Mouse (Mus musculus) cerebellum, adult 11-12 months (tissue): Measurements from ENCODE around the gene Gm45799.

Source experiments
- DNase-seq: peaks from one replicate; pipeline ENCODE4 v3.0.0; 2022

The Gm45799 gene

DNA sequence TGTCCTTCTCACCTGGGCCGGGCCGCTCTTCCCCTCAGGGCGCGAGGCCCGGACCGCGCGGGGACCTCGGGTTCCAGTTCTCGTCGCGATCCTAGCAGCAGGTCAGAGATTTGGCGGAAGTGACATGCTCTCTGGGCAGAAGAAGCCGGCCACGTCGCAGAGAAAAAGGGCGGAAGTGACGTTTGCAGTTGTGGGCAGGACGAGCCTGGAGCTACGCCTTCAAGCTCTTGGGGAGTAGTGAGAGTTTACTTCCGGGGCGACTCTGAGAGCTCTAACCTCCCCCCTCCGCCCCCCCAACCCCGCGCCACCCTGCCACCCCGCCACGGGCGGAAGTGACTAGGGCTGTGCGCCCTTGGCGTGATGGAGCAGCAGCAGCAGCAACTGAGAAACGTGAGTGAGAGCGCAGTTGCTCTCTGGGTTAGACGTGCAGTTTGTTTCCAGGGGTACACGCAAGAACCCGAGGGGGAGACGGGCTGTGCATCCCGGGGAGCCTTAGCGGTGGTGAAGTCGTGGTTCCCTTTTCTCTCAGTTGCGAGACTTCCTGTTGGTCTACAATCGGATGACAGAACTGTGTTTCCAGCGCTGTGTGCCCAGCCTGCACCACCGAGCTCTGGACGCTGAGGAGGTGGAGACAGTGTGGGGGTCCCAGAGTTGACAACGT lies at the start of gene Gm45799, which contains the start of gene Arfip2:
Gene Gm45799, plus strand, starts transcription at position 320 of the 661 bp plus-strand sequence.
Gene Arfip2, minus strand, starts transcription at position 184 of the 661 bp plus-strand sequence.
- DNase-seq: peak; percentile 98

DNA sequence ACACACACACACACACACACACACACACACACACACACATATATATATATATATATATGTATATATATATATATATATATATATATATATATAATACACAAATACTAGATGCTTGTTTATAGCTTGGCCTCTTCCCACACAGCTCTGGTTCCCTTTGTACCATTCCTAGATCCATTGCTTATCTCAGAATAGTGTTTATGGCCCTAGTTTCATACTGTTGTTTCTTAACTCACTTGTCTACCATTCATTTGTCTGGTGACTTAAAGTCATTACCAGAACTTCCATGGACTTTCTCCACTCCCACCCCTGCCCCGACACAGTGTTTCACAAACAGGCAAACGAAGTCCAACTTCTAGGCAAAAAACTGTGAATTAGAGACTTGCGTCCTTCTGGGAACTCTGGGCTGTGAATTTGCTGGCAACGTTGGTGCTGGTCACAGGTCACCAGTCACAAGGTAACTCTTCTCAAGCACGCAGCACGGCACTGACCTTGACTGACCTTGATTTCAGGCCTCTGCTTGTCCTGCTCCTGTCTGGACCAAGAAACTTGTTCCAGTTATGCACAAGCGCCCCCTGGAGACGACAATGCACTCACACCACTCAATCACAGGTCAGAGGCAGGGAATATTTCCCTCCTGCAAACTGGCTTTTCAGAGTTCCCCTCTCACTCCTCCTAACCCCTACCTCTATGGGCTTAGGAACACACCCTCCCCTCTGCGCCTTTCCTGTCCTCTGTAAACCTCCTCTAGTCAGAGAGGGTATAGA lies 37.3 kb upstream of the Gm45799 start:
- peak; percentile 69 for DNase-seq

DNA sequence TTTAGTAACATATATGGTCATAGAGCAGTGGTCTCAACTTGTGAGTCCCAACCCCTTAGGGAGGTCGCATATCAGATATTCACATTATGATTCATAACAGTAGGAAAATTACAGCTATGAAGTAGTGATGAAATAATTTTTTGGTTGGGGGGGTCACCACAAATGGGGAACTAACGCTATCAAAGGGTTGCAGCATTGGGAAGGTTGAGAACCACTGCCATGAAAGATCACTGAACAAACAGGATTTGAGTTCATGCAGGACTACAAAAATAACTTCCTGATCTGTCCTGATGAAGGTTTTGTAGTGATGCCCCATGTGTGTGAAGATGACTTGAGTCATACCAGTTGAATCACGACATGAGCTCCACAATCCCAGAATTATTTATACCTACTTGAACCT lies 31.9 kb upstream of the Gm45799 start:
- no peak for DNase-seq

DNA sequence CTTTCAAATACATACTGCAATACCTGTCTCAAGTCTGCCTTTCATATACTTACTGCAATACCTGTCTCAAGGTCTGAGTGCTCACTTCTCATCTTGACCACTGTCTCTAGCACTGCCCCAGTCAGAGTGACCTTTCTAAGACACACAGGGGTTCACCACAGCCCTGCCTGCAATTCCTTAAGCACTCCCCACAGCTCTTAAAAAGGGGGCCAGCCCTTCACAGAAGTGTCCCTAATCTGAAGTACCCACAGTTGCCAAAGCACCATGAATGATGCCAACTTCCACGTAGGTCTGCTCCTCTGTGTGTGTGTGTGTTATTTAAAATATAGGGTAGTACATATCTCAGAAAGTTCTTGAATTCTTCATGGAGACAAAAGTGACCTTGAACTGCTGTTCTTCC lies 28.6 kb upstream of the Gm45799 start:
- DNase-seq: no peak

DNA sequence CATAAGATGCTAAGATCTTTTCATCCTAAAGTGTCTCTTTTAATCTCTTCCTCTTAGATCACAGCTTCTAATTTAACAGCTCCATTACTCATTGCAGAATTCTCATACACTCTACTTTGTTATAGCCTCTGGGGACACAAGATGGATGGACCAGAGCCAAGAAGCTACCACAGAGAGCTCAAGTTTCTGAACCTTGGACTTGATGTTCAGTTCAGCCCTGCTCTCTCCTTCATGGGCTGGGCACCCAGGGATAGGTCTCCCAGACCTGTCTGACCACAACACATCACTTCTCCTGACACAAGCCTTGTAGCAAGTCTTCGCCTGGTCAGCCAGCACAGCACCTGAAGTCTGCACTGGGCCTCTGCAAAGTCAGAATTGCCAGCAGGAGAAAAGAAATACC lies 26.0 kb upstream of the Gm45799 start:
- DNase-seq: no peak

DNA sequence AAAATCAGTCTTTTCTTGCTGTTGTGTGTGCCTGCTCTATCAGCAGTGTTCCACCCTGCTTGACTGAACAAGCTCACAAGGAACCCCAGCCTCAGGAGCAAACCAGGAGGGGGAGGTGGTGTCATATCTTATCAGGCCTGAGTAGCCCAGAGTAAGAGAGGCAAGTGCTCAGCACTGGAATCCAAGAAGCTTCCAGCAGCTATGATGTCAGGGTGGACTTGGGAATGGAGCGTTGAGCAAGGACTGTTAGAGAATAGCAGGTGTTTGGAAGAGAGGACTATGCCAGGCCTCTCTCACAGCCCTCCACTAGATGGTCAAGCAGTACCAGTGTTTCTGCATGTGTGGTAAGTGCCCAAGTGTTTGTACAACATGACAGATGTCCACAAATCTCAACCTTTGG lies 24.6 kb upstream of the Gm45799 start:
- no peak for DNase-seq

DNA sequence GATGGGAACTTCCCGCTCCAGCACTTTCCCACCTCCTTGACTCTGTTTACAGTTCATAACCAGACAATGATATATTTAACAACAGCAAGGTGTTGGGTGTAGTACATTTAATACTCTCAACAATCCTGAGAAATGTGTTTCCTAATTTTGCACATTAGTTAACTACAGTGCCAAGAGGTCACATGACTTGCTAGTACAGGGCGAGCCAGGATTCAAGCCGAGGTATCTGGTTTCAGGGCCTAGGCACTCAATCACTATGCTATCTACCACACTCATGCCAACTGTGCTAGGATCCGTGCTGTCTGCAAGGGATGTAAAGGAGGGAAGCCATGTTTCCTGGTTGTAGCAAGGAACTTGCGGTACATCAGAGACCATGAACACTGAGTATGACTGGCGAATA lies 23.8 kb upstream of the Gm45799 start:
- DNase-seq: no peak

DNA sequence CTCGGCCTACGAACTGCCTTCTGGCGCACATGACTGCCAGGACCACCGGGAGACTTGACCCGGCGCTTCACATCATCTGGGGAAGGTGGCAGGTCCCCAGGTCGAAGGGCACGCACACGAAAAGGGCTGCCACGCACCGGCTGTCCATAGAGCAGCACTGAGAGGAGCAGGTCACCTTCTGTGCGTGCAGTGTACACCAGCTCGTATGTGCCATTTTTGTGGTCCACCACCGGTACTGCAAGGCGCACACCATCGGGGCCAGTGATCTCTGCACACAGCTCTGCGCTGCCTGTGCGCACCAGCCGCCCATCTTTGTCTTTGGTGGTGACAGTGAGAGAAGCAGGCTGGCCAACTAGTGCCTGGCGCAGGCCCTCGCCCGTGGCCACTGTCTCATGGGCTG lies 22.5 kb upstream of the Gm45799 start:
- DNase-seq: no peak

DNA sequence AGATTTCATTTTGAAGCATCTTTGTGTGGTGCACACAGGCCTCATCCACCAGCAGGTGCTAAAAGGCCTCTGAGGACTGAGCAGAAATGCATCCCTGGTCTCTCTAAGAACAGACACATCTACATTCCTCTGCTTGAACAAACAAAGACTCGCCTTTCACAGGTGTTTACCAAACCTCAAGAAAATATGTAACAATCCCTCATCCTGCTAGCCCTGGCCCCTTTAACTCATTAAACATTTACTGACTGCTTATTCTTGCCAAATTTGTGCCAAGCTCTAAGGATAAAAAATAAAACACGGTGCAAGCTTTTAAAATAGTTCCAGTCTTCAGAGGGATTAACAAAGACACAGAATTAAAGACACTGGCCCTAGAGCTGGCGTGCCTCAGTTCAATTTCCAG lies 20.7 kb upstream of the Gm45799 start:
- no peak for DNase-seq

DNA sequence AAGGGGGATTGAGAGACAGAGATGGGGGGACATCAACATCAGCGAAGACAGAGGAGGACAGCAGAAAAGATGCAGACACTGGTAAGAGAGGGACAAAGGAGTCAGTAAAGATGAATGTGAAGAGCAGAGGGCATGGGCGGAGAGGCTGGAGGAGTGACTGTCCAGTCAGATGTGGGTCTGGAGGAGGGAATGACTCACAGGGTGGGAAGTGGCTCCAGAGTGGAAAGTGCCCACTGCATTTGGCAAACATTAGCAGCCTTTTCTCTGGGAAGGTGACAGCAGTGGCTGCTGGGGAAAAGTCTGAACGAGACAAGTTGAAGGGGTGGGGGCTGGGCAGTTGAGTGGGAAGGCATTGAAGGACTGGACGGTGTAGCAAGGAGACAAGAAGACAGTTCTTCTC lies 19.3 kb upstream of the Gm45799 start:
- no peak for DNase-seq

DNA sequence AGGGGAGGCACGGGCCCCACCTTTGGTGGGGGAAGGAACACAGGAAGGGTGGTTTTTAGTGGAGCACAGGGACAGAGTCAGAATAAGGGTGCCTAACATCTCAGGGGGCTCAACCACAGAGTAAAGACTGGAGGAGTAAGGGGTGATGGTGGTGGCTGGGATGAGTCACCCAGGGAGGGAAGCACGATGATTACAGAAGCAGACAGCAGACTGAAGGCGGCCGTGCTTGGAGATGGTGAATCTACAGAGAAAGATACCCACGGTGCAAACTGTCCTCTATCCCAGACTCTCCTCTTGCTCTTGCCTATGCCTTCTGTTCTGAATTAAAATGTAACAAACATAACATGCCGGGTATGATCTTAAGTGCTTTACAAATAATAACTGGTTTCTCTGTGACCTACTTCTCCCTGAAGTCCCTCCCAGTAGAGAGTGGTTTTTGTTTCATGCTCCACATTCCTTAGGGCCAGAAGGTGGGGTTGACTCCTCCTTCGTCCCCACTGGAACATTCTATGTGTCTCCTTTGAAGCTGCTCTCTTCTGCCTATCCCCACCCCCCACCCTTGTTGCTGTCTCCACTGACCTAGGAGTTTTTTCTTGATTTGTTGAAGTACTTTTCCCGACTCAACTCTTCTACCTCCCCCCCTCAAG lies 18.6 kb upstream of the Gm45799 start:
- DNase-seq: no peak

DNA sequence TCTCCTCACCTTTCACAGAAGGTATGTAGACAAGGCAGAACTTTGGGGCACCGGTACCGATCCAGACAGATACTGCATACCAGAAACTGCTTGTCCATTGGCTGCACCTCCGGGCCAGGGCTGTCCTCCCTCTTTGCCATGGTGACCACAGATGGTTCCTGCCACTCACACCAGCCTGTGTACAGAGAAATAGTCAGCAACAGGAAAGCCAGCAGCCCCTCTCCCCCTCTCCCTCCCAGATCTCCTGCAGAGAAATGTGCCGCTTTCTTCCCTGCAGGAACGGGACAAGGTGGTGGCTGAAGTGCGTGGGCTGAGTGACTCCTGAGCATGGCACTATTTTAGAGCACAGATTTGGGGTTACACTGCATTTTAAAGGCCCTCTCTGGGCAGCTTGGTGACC lies 15.0 kb upstream of the Gm45799 start:
- DNase-seq: peak; percentile 86

DNA sequence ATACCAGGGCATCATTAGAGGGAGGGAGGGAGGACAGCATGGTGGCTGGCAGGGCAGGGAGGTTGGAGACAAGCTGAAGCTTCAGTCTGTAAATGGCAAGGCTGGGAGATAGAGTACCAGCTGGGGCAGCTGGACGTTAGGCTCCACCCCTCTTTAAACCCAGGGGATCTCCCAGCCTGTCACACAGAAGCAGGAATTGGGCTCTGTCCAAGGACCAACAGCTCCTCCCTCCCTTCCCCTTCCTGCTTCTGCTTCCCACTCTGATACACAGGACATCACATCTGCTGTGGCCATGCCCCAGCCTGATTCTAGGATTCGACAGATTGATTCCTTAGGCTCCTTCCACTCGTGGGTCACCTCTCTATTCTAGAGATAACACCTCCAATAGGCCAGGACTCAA lies 11.7 kb upstream of the Gm45799 start:
- peak; percentile 58 for DNase-seq

DNA sequence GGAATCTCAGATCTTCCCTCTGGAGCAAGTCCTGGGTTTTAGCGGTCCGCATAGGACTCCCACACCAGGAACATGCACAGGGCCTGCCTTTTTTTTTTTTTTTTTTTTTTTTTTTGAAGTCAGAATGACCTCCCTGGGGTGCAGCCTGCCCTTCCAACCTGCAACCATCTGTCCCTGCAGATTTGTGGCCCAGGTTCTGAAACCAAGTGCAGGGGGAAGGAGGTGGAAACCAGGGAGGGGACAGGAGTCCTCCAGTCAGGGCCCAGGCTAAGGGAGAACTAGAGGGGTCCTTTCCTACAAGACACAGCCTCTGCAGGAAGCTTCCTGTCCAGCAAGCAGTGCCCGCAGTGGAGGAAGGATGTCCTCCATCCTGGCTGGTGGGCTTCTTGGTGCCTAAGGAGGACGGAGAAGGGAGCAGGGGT lies 7.8 kb upstream of the Gm45799 start:
- peak; percentile 87 for DNase-seq

DNA sequence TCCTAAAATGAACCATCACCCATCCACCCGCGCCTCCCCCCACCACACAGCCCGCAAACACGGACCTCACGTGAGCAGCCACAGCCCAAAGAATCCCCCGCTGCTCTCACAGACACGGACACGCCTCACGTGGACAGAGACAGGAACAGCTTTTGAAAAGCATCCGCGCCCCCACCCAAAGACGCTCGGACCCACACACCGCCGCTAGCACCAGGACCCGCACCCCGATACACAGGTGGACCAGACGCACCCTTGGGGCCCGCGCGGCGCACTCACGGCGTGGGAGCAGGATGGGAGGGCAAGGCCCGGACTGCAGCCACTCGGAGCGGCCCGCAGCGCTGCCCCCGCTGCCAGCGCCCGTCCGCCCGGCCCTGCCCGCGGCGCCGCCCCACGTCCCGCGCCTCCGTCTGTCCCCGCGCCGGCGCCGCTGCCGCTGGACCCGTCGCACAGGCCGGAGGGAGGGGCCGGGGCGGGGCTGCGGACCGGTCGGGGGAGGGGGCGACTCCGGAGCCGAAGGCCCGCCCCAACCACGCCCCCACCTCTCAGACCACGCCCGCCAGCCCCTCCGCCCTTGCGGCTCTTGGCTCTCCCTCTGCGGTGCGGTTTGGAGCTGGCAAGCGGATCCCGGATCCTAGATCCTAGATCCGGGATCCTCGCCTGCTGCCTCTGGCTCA lies 7.1 kb upstream of the Gm45799 start, which contains the start of gene Trim3:
Gene Trim3, minus strand, starts transcription at position 445 of the 674 bp plus-strand sequence.
- peak; percentile 92 for DNase-seq

DNA sequence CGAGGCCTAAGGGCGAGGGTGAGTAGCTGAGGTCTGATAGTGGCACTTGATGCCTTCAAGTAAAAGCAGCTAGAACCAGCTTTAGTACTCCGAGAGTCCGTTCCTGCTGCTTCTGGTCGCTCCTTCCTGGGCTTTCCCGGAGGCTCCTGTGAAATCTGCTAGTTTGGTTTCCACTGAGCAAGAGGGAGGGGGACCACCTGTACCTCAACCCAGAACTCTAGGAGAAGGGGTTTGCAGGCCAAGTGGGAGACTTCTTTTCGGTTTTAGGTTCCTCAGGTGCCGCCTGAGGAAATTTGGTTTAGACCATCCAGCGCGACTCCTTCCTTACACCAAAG lies 6.6 kb upstream of the Gm45799 start:
- DNase-seq: no peak

DNA sequence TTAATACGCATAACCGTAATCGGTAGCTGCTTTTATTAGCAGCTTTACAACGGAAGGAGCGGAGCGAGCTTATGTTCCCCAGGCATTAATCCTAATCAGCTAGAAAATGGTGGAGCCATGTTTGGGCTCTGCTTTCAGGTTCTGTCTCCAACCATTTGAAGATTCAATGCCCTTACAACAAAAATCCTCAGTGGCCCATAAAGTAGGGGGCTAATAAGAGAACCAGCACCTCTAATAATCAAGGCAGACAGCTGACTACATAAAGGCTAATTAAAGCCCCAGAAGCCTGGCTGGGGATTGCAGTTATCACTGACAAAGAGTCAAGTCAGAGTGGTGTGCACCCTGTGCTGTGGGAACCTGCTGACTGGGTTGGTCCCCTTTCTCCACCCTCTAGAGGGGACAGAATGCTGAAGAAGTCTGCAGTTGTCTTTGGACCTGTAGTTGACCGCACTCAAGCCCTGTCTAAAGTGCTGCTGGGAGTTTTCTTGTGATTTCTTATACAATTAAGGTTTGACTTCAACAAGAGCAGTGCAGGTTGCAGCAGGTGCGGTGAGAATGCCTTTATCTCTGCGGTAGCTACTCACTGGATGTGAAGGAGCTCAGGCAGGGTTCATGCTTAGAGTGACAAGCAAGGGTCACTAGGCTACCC lies 6.0 kb upstream of the Gm45799 start:
- no peak for DNase-seq

DNA sequence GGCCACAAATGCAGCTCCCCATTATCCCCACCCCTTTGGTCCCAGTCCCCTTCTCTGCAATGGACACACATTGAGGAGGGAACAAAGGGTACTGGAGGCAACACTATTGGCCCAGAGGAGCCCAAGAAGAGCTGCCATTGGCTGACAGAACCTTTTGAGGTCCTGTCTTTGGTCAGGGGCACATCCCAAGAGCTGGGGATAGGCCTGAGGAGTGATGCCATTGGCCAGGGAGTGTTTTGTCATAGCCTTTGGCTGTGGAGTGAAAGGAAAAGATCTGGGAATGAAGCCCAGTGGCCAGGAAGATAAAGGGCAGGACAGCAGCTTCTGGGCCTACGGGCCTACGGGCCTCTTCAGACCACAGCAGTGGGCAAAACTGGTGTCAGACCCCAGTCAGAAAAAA lies 4.6 kb upstream of the Gm45799 start:
- no peak for DNase-seq

DNA sequence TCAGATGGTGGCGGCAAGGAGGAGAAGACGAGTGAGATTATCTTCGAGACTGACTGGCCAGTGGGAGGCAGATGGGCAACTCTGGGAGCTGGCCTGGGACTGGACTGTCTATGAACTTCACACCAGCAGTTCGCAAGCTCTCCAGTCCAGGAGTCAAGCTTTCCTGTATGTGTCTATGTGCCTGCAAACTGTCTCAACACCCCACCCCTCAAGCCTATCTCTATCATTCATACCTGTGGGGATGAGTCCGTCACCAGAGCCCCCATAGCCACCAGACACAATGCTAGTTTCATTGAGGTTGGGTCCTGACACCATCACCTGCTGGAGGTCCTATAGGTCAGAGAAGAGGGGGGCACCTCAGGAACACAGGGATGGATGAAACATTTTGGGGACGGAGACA lies 1.6 kb upstream of the Gm45799 start:
- DNase-seq: peak; percentile 45

DNA sequence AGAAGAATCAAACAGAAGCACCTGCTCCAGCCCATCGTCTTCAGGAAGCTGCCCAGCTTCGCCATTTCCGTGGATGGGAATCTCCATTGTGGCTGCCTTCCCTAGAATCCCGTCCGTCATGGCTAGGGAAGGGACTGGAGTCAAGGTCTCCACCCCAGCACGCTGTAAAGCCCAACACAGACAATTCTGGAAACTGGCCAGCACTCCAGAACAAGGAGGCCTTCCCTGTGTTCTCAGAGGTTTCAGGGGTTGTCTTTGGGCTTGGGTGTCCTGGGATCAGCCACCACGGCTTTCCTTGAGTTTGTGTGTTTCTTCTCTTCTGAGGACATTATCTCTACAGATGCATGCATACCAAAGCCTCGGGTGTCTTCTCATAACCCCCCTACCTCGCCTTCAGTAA lies 1.0 kb upstream of the Gm45799 start:
- peak; percentile 65 for DNase-seq

DNA sequence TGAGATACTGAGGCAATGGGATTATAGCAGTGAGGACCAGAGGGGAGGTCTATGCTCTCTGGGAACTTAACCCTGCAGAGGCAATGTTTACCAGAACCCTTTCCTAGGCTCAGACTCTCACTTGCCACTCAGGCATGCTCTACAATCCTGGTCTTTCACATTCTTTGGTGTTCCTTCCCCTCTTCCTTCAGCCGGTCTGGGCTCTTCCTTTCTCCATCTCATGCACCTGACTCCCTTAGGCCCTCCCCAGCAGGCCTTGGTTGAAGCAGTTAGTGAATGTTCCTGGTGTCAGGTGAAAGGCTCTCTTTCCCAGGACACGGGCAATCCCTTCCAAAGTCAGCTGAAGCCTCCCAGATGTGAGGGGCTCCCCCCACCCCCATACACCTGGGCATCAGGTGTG lies 596 bp upstream of the Gm45799 start, which contains the start of gene Timm10b:
Gene Timm10b, plus strand, starts transcription at position 301 of the 400 bp plus-strand sequence.
- no peak for DNase-seq

DNA sequence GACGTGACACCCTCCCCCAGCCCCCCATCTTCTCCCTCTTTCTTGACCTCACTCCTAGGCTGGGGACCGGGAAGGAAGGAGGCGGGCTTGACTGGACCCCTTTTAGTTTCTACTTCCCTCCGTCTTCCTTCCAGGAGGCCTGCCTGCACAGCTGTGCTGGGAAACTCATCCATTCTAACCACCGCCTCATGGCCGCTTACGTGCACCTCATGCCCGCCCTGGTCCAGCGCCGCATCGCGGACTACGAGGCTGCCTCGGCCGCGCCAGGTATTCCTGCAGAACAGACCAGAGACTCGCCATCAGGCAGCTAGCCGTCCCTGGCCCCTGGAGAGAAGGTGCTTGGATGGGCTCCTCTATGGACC lies 523 bp downstream of the Gm45799 start:
- DNase-seq: no peak

DNA sequence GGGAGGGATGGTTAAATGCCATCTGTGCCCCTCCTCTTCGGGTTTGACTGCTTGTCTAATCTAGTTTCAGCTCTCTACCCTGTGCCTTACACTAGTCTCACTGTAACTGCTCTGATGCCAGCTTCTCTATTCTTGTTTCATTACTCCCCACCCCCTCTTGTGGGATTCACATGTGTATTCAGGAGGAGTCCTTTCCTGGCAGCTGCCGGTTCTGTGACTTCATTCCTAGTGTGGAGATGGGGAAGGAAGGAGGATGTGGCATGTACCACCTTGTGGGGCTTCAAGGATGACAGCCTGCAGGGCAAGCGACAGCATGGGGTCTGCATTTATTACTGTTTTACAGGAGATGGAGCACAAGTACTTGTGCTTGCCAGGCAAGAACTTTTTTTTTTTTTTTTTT lies 1.6 kb downstream of the Gm45799 start:
- peak; percentile 56 for DNase-seq
